Mouse (Mus musculus): ENCODE measurements around the gene F13a1. TPM values are rescaled to one million over a fixed set of nuclear protein-coding genes. Genes with fewer than 3 reads are reported as not detected.

Gene F13a1
- polyA plus RNA-seq, 1 experiment: 1.1 TPM

- H3K4me1 ChIP-seq (ENCODE audit: control insufficient read depth, insufficient read depth, insufficient read length): peaks cover 4% of the 10 kb centered on the region; the same call in 1 of the 2 replicates
- WGBS: 12% methylated on average over 7 of the region's 7 CpGs
- DNase-seq (ENCODE audit: low read depth in 1 of 2, low spot score in 2 of 2): no peak
- no peak overlapping the region for H3K27ac ChIP-seq (ENCODE audit: insufficient read depth, low read length)
- TF ChIP-seq POLR2A (IDR thresholded peaks at IDR 0.05; ENCODE audit: low read depth, low read length): no peak
- TF ChIP-seq CTCF (IDR thresholded peaks at IDR 0.05; ENCODE audit: extremely low read depth, insufficient read depth, insufficient read length, insufficient replicate concordance): no peak
- no peak overlapping the region for H3K4me3 ChIP-seq (ENCODE audit: extremely low read depth, insufficient read depth, insufficient read length)
- no peaks in the 10 kb centered on the region for H3K36me3 ChIP-seq (ENCODE audit: control insufficient read depth, insufficient read depth, low read length)
- H3K27me3 ChIP-seq (ENCODE audit: control insufficient read depth, insufficient read depth, low read length): no peaks in the 10 kb centered on the region
These were observed 6.6 kb upstream of the F13a1 start for GRCm38 (mm10) chr13:37056662-37057061.

GRCm38 (mm10) chr13:37049631-37050030 is 413 bp downstream of the F13a1 start:
- TF ChIP-seq POLR2A (IDR thresholded peaks at IDR 0.05; ENCODE audit: low read depth, low read length) (no peak), CTCF (IDR thresholded peaks at IDR 0.05; ENCODE audit: extremely low read depth, insufficient read depth, insufficient read length, insufficient replicate concordance) (no peak)
- WGBS: 26% methylated on average over 2 of the region's 2 CpGs
- no peak for DNase-seq (ENCODE audit: low read depth in 1 of 2, low spot score in 2 of 2)
- Histone ChIP-seq H3K36me3 (ENCODE audit: control insufficient read depth, insufficient read depth, low read length) (no peaks in the 10 kb centered on the region), H3K4me3 (ENCODE audit: extremely low read depth, insufficient read depth, insufficient read length) (no peak overlapping the region), H3K27ac (ENCODE audit: insufficient read depth, low read length) (no peak overlapping the region), H3K4me1 (ENCODE audit: control insufficient read depth, insufficient read depth, insufficient read length) (0 out of 2 replicates have a peak, but pooled peaks cover 2% of the 10 kb centered on the region), H3K27me3 (ENCODE audit: control insufficient read depth, insufficient read depth, low read length) (no peaks in the 10 kb centered on the region)

DNA sequence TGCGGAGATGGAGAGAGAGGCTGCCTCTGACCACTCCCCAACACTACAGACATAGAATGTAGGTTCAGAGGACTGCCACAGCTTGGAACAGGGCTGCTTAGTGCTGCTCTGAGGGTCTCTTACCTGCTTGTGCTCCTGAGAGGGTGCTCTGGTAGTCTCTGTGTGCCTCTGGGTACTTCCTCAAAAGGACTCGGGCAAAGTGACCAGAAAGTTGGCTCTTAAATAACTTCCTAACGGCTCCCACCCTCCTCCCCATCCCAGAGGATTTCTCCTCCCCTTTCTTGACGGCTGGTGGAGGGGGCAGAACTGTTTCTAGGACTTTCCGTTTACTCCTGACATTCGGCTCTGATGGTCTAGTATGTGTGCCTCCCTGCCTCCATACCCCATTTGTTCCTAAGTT is 1.0 kb downstream of the F13a1 start:
- 56% methylated on average over 6 of the region's 6 CpGs for WGBS
- Histone ChIP-seq H3K27me3 (ENCODE audit: control insufficient read depth, insufficient read depth, low read length) (no peaks in the 10 kb centered on the region), H3K36me3 (ENCODE audit: control insufficient read depth, insufficient read depth, low read length) (no peaks in the 10 kb centered on the region), H3K4me1 (ENCODE audit: control insufficient read depth, insufficient read depth, insufficient read length) (0 out of 2 replicates have a peak, but pooled peaks cover 2% of the 10 kb centered on the region), H3K27ac (ENCODE audit: insufficient read depth, low read length) (no peak overlapping the region), H3K4me3 (ENCODE audit: extremely low read depth, insufficient read depth, insufficient read length) (no peak overlapping the region)
- TF ChIP-seq CTCF (IDR thresholded peaks at IDR 0.05; ENCODE audit: extremely low read depth, insufficient read depth, insufficient read length, insufficient replicate concordance): no peak
- no peak for TF ChIP-seq POLR2A (IDR thresholded peaks at IDR 0.05; ENCODE audit: low read depth, low read length)
- DNase-seq (ENCODE audit: low read depth in 1 of 2, low spot score in 2 of 2): no peak

DNA sequence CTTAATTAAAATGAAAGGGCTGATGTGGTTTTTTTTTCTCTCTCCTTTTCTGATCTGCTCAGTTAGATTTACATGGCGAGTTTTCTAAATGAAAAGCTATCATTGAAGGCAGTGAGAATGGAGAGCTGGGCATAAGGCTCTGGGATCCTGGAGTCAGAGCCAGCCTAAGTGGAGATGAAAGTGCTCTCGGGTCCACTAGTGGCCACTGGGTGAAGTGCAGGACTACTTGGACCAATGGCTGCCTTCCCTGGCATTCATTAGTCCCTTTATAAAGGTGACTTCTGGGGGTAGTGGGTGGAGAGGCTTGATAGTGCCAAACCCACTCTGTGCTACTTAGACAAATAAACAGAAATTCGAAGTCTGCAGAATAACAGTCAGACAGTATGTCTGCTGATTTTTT is 5.0 kb downstream of the F13a1 start:
- Histone ChIP-seq H3K27me3 (ENCODE audit: control insufficient read depth, insufficient read depth, low read length) (no peaks in the 10 kb centered on the region), H3K36me3 (ENCODE audit: control insufficient read depth, insufficient read depth, low read length) (no peaks in the 10 kb centered on the region), H3K27ac (ENCODE audit: insufficient read depth, low read length) (no peak overlapping the region), H3K4me3 (ENCODE audit: extremely low read depth, insufficient read depth, insufficient read length) (no peak overlapping the region), H3K4me1 (ENCODE audit: control insufficient read depth, insufficient read depth, insufficient read length) (0 out of 2 replicates have a peak, but pooled peaks cover 2% of the 10 kb centered on the region)
- 87% methylated on average over 3 of the region's 3 CpGs for WGBS
- DNase-seq (ENCODE audit: low read depth in 1 of 2, low spot score in 2 of 2): peak in 1 of 2 experiments; percentile 8
- TF ChIP-seq POLR2A (IDR thresholded peaks at IDR 0.05; ENCODE audit: low read depth, low read length): no peak
- TF ChIP-seq CTCF (IDR thresholded peaks at IDR 0.05; ENCODE audit: extremely low read depth, insufficient read depth, insufficient read length, insufficient replicate concordance): peak; percentile 23; the same call in 1 of the 2 replicates

- WGBS: 54% methylated on average over 3 of the region's 3 CpGs
- no peak for DNase-seq (ENCODE audit: low read depth in 1 of 2, low spot score in 2 of 2)
- H3K4me1 ChIP-seq (ENCODE audit: control insufficient read depth, insufficient read depth, insufficient read length): no peaks in the 10 kb centered on the region
These were observed 15.3 kb downstream of the F13a1 start for GRCm38 (mm10) chr13:37034745-37035144.

GRCm38 (mm10) chr13:37025996-37026579 is 24.0 kb downstream of the F13a1 start:
- H3K4me3 ChIP-seq (ENCODE audit: extremely low read depth, insufficient read depth, insufficient read length): no peak overlapping the region
- no peaks in the 10 kb centered on the region for H3K36me3 ChIP-seq (ENCODE audit: control insufficient read depth, insufficient read depth, low read length)
- TF ChIP-seq POLR2A (IDR thresholded peaks at IDR 0.05; ENCODE audit: low read depth, low read length) (no peak), CTCF (IDR thresholded peaks at IDR 0.05; ENCODE audit: extremely low read depth, insufficient read depth, insufficient read length, insufficient replicate concordance) (no peak)
- no peak for DNase-seq (ENCODE audit: low read depth in 1 of 2, low spot score in 2 of 2)
- WGBS: 73% methylated on average over 4 of the region's 4 CpGs
- no peaks in the 10 kb centered on the region for H3K27me3 ChIP-seq (ENCODE audit: control insufficient read depth, insufficient read depth, low read length)
- no peaks in the 10 kb centered on the region for H3K4me1 ChIP-seq (ENCODE audit: control insufficient read depth, insufficient read depth, insufficient read length)
- no peak overlapping the region for H3K27ac ChIP-seq (ENCODE audit: insufficient read depth, low read length)

More at GRCm38 (mm10) chr13:37034745-37035144, 15.3 kb downstream of the F13a1 start:
- H3K36me3 ChIP-seq (ENCODE audit: control insufficient read depth, insufficient read depth, low read length): no peaks in the 10 kb centered on the region
- H3K4me3 ChIP-seq (ENCODE audit: extremely low read depth, insufficient read depth, insufficient read length): no peak overlapping the region
- no peak overlapping the region for H3K27ac ChIP-seq (ENCODE audit: insufficient read depth, low read length)
- TF ChIP-seq CTCF (IDR thresholded peaks at IDR 0.05; ENCODE audit: extremely low read depth, insufficient read depth, insufficient read length, insufficient replicate concordance) (no peak), POLR2A (IDR thresholded peaks at IDR 0.05; ENCODE audit: low read depth, low read length) (no peak)
- H3K27me3 ChIP-seq (ENCODE audit: control insufficient read depth, insufficient read depth, low read length): no peaks in the 10 kb centered on the region

- no peak overlapping the region for H3K27ac ChIP-seq (ENCODE audit: insufficient read depth, low read length)
- no peaks in the 10 kb centered on the region for H3K4me1 ChIP-seq (ENCODE audit: control insufficient read depth, insufficient read depth, insufficient read length)
- 81% methylated on average over 2 of the region's 2 CpGs for WGBS
- DNase-seq (ENCODE audit: low read depth in 1 of 2, low spot score in 2 of 2): no peak
- no peak for TF ChIP-seq POLR2A (IDR thresholded peaks at IDR 0.05; ENCODE audit: low read depth, low read length)
- TF ChIP-seq CTCF (IDR thresholded peaks at IDR 0.05; ENCODE audit: extremely low read depth, insufficient read depth, insufficient read length, insufficient replicate concordance): no peak
- no peaks in the 10 kb centered on the region for H3K36me3 ChIP-seq (ENCODE audit: control insufficient read depth, insufficient read depth, low read length)
- no peaks in the 10 kb centered on the region for H3K27me3 ChIP-seq (ENCODE audit: control insufficient read depth, insufficient read depth, low read length)
- H3K4me3 ChIP-seq (ENCODE audit: extremely low read depth, insufficient read depth, insufficient read length): no peak overlapping the region
These were observed 28.5 kb downstream of the F13a1 start for GRCm38 (mm10) chr13:37021575-37021974.
